Mouse (Mus musculus) gastrocnemius, adult 8-10 months (tissue): ENCODE results near the gene Flrt1. TPM values are rescaled to one million over a fixed set of nuclear protein-coding genes. Genes with fewer than 3 reads are reported as not detected.

Experiments used
- DNase-seq, 2 experiments: peaks; one replicate each; pipeline ENCODE4 v3.0.0; 2022; ENCODE audit warnings: low spot score in 2 of 2
- total RNA-seq, 4 experiments: library from RNA; stranded (reverse); gene quantifications; 2 replicates each; pipeline ENCODE4 v1.2.4; 2022

The Flrt1 gene
- total RNA-seq, 4 experiments from 2014 or later, result 0.83 to 2.9 (median 1.7) TPM

GRCm38 (mm10) chr19:7130317-7130716, 24.8 kb upstream of the Flrt1 start:
- no peak for DNase-seq

GRCm38 (mm10) chr19:7128551-7129475, 23.3 kb upstream of the Flrt1 start:
- DNase-seq, result no peak

- DNase-seq, result no peak
Measured at GRCm38 (mm10) chr19:7126933-7127332, 21.4 kb upstream of the Flrt1 start.

- no peak for DNase-seq
Measured at GRCm38 (mm10) chr19:7126209-7126608, 20.7 kb upstream of the Flrt1 start.

- no peak for DNase-seq
Measured at GRCm38 (mm10) chr19:7125526-7126156, 20.1 kb upstream of the Flrt1 start.

GRCm38 (mm10) chr19:7122698-7123306, 17.3 kb upstream of the Flrt1 start:
- no peak for DNase-seq

- DNase-seq, result no peak
Measured at GRCm38 (mm10) chr19:7122277-7122676, 16.7 kb upstream of the Flrt1 start.

GRCm38 (mm10) chr19:7121252-7121651, 15.7 kb upstream of the Flrt1 start:
- peak; percentile 56 to 70 for DNase-seq

- no peak for DNase-seq
Measured at GRCm38 (mm10) chr19:7117653-7118307, 12.3 kb upstream of the Flrt1 start.

- no peak for DNase-seq
Measured at GRCm38 (mm10) chr19:7117141-7117540, 11.6 kb upstream of the Flrt1 start.

- no peak for DNase-seq
Measured at GRCm38 (mm10) chr19:7116038-7116731, 10.7 kb upstream of the Flrt1 start.

GRCm38 (mm10) chr19:7113574-7113973, 8.0 kb upstream of the Flrt1 start:
- DNase-seq, result no peak

GRCm38 (mm10) chr19:7112628-7113027, 7.1 kb upstream of the Flrt1 start:
- no peak for DNase-seq

- DNase-seq, result no peak
Measured at GRCm38 (mm10) chr19:7111710-7112109, 6.2 kb upstream of the Flrt1 start.

GRCm38 (mm10) chr19:7111309-7111708, 5.8 kb upstream of the Flrt1 start:
- no peak for DNase-seq

- DNase-seq, result no peak
Measured at GRCm38 (mm10) chr19:7110875-7111274, 5.3 kb upstream of the Flrt1 start.

GRCm38 (mm10) chr19:7110097-7110496, 4.6 kb upstream of the Flrt1 start:
- DNase-seq, result no peak

- DNase-seq, result no peak
Measured at GRCm38 (mm10) chr19:7108114-7108905, 2.8 kb upstream of the Flrt1 start.

- DNase-seq, result no peak
Measured at GRCm38 (mm10) chr19:7107174-7107573, 1.6 kb upstream of the Flrt1 start.

- peak in 1 of 2 experiments; percentile 41 for DNase-seq
Measured at GRCm38 (mm10) chr19:7106566-7106965, 1.0 kb upstream of the Flrt1 start.
